Mouse (Mus musculus): ENCODE measurements around the gene Kcnip1.
A peak's percentile ranks its signal among the peaks of the same experiment; 100 is the strongest.

GRCm38 (mm10) chr11:33614218-33614617 lies 378.7 kb downstream of the Kcnip1 start:
- TF ChIP-seq POLR2A (IDR thresholded peaks at IDR 0.05; ENCODE audit: extremely low read depth, insufficient read depth, low read length) (no peak), CTCF (IDR thresholded peaks at IDR 0.05; ENCODE audit: extremely low read depth, insufficient read depth, low read length) (peak; percentile 93)
